13 mouse cellular contexts compared by ENCODE assay signal in the genomic region with DNA sequence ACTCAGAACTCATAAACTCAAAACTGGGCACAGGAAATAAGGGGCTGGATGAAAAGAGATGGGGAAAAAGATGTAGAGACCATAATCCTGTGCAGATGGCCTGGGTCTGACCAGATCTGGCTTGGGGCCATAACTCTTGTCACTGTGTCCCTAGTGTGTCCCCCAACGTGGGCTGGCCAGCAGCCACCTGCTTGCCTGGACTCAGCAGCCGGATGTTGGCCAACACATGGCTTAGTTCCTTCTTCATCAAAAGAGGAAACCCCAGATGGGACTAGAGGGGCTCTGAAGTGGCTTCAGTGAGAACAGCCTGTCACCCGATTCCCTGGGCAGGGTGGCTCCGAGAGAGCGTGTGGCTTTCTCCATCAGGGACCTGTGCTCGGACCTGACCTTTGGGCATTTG. TPM values are rescaled to one million over a fixed set of nuclear protein-coding genes. Genes with fewer than 3 reads are reported as not detected.
DNase-seq lines count a peak whose midpoint lies in the region; ATAC-seq and TF ChIP-seq lines count a peak whose summit lies in the region.
"Had no signal": no experiment of that assay in that cellular context is flagged by ENCODE, and none has a peak within 500 bp of the region (broad histone marks: within the 10 kb centered on the region; RNA-seq: fewer than 3 reads in every experiment).

No protein-coding gene starts in this region.

- WGBS in heart, adult 2 months = 52% methylated on average over 6 of the region's 6 CpGs
- WGBS in heart, embryonic 10.5 days = 65% methylated on average over 6 of the region's 6 CpGs
- 68% methylated on average over 6 of the region's 6 CpGs for WGBS in liver, adult 2 months
- 55% methylated on average over 6 of the region's 6 CpGs for WGBS in liver, embryonic 12.5 days (ENCODE audit: insufficient replicate concordance)
- WGBS in limb, embryonic 10.5 days = 88% methylated on average over 6 of the region's 6 CpGs

- intact Hi-C loops in heart, adult 2 months (cut with DNase I) = no loop called here

- TF ChIP-seq POLR2A in heart, adult 2 months (IDR thresholded peaks at IDR 0.05; ENCODE audit: insufficient read depth, low read depth, low read length) = no peak
- no peak for TF ChIP-seq POLR2A in liver, adult 2 months (IDR thresholded peaks at IDR 0.05; ENCODE audit: extremely low read depth, insufficient read depth, low read length)

- no peak overlapping the region for H3K27ac ChIP-seq in heart, adult 2 months
- H3K27ac ChIP-seq in heart, embryonic 10.5 days = no peak overlapping the region
- peak overlapping the region; percentile 22; the same call in 1 of the 2 replicates for H3K27ac ChIP-seq in liver, adult 2 months (replicated peaks; ENCODE audit: insufficient read depth, low read depth, low read length)
- H3K27ac ChIP-seq in liver, embryonic 12.5 days = no peak overlapping the region
- H3K27ac ChIP-seq in limb, embryonic 10.5 days = no peak overlapping the region
- H3K27ac ChIP-seq: heart, embryonic 15.5 days; liver, embryonic 14.5 days had no signal

- H3K4me2 ChIP-seq in liver, embryonic 12.5 days = no peak overlapping the region
- H3K4me2 ChIP-seq: heart, embryonic 15.5 days had no signal

- ATAC-seq in liver, embryonic 12.5 days = no peak
- ATAC-seq in common myeloid progenitor, adult 5-6 weeks (replicated peaks; ENCODE audit: low read depth, poor library complexity, severe bottlenecking) = peak; percentile 70
- ATAC-seq in megakaryocyte-erythroid progenitor cell, adult 5-6 weeks (replicated peaks; ENCODE audit: low FRiP score, low TSS enrichment, poor library complexity, severe bottlenecking) = peak; percentile 8; the same call in 1 of the 2 replicates

- no peaks in the 10 kb centered on the region for H3K9me3 ChIP-seq in heart, embryonic 10.5 days
- H3K9me3 ChIP-seq in liver, embryonic 12.5 days (replicated peaks) = no peaks in the 10 kb centered on the region
- no peaks in the 10 kb centered on the region for H3K9me3 ChIP-seq in limb, embryonic 10.5 days (replicated peaks)
- H3K9me3 ChIP-seq: heart, embryonic 15.5 days had no signal

- TF ChIP-seq EP300 in heart, adult 2 months (IDR thresholded peaks at IDR 0.05; ENCODE audit: insufficient read depth, low read depth, low read length) = 0 out of 2 replicates have a peak, but pooled peaks have one; percentile 23

- no peak overlapping the region for H3K4me3 ChIP-seq in heart, adult 2 months
- H3K4me3 ChIP-seq in heart, embryonic 10.5 days = no peak overlapping the region
- H3K4me3 ChIP-seq in liver, adult 2 months (ENCODE audit: insufficient read depth, low read depth, low read length) = no peak overlapping the region
- H3K4me3 ChIP-seq in liver, embryonic 12.5 days = no peak overlapping the region
- no peak overlapping the region for H3K4me3 ChIP-seq in limb, embryonic 10.5 days
- H3K4me3 ChIP-seq: heart, embryonic 15.5 days had no signal

- H3K4me1 ChIP-seq in heart, adult 2 months (ENCODE audit: control insufficient read depth, insufficient read depth, low read length) = peaks cover 6% of the 10 kb centered on the region
- H3K4me1 ChIP-seq in heart, embryonic 10.5 days = peaks cover 23% of the 10 kb centered on the region
- peaks cover 10% of the 10 kb centered on the region for H3K4me1 ChIP-seq in liver, adult 2 months (ENCODE audit: control insufficient read depth, insufficient read depth, low read length)
- H3K4me1 ChIP-seq in liver, embryonic 12.5 days = peaks cover 21% of the 10 kb centered on the region
- H3K4me1 ChIP-seq in limb, embryonic 10.5 days = peaks cover 5% of the 10 kb centered on the region

- no peak for TF ChIP-seq CTCF in heart, adult 2 months (IDR thresholded peaks at IDR 0.05)
- no peak for TF ChIP-seq CTCF in liver, adult 2 months (IDR thresholded peaks at IDR 0.05; ENCODE audit: low read depth, low read length)

- no peaks in the 10 kb centered on the region for H3K27me3 ChIP-seq in heart, adult 2 months (ENCODE audit: control insufficient read depth, insufficient read depth, low read length)
- H3K27me3 ChIP-seq in heart, embryonic 10.5 days (ENCODE audit: insufficient read depth, poor library complexity, severe bottlenecking) = no peaks in the 10 kb centered on the region
- H3K27me3 ChIP-seq in liver, adult 2 months (ENCODE audit: control insufficient read depth, insufficient read depth, low read length) = no peaks in the 10 kb centered on the region
- no peaks in the 10 kb centered on the region for H3K27me3 ChIP-seq in liver, embryonic 12.5 days (replicated peaks)
- no peaks in the 10 kb centered on the region for H3K27me3 ChIP-seq in limb, embryonic 10.5 days (ENCODE audit: low read depth, poor library complexity, severe bottlenecking)
- H3K27me3 ChIP-seq: heart, embryonic 15.5 days had no signal

- no peak overlapping the region for H3K9ac ChIP-seq in heart, adult 2 months (ENCODE audit: low read depth, low read length)
- no peak overlapping the region for H3K9ac ChIP-seq in liver, adult 2 months (ENCODE audit: low read depth, low read length)
- no peak overlapping the region for H3K9ac ChIP-seq in liver, embryonic 12.5 days
- H3K9ac ChIP-seq: heart, embryonic 15.5 days; liver, embryonic 14.5 days had no signal

- peaks cover 2% of the 10 kb centered on the region; the same call in 1 of the 2 replicates for H3K36me3 ChIP-seq in heart, adult 2 months (ENCODE audit: control insufficient read depth, insufficient read depth, low read length)
- H3K36me3 ChIP-seq in heart, embryonic 10.5 days = peaks cover 23% of the 10 kb centered on the region
- H3K36me3 ChIP-seq in liver, adult 2 months (ENCODE audit: control insufficient read depth, insufficient read depth, low read length) = peaks cover 15% of the 10 kb centered on the region
- H3K36me3 ChIP-seq in liver, embryonic 12.5 days = peaks cover 19% of the 10 kb centered on the region
- no peaks in the 10 kb centered on the region for H3K36me3 ChIP-seq in limb, embryonic 10.5 days

- H3K79me2 ChIP-seq in heart, adult 2 months (replicated peaks; ENCODE audit: control insufficient read depth, insufficient read depth, low read length) = no peaks in the 10 kb centered on the region
- H3K79me2 ChIP-seq in liver, adult 2 months (ENCODE audit: control insufficient read depth, insufficient read depth, low read length) = peaks cover 8% of the 10 kb centered on the region

- DNase-seq in heart, adult 2 months = peak; percentile 52 to 75
- no peak for DNase-seq in heart, embryonic 10.5 days (ENCODE audit: low spot score)
- no peak for DNase-seq in liver, adult 2 months (ENCODE audit: extremely low read depth, low read depth, low spot score)
- no peak for DNase-seq in thymus, postnatal 10 days (ENCODE audit: low spot score in 2 of 2)
- DNase-seq in limb, embryonic 10.5 days (ENCODE audit: low spot score) = no peak
- DNase-seq: cerebellum, postnatal 36 days; right cerebral cortex, postnatal 25 days; thymus, postnatal 36 days had no signal

RNA-seq across cellular contexts. Expression of gene Ninj1, which starts 9.5 kb away (rescaled TPM):
- 100 to 1,000 TPM; 108 to 152 TPM for total RNA-seq in heart, adult 2 months (2021)
- polyA plus RNA-seq in heart, adult 2 months (2012; rRNA removed) = 157 and 220 TPM in 2 replicates
- 51.3 and 55.3 TPM in 2 replicates for polyA plus RNA-seq in heart, embryonic 10.5 days (2016; fragmentation: Nextera tagmentation; extraction: Ambion mirVana)
- 178 TPM in 2 replicates for total RNA-seq in liver, adult 2 months (2014; rRNA removed)
- polyA plus RNA-seq in liver, adult 2 months (2012; rRNA removed) = 1,040 and 1,373 TPM in 2 replicates
- 41.5 and 42.6 TPM in 2 replicates for polyA plus RNA-seq in liver, embryonic 12.5 days (2016; fragmentation: Nextera tagmentation; extraction: Ambion mirVana)
- total RNA-seq in common myeloid progenitor, adult 5-6 weeks (2017) = 29.3 and 42.7 TPM in 2 replicates
- 34.5 and 36.1 TPM in 2 replicates for total RNA-seq in megakaryocyte-erythroid progenitor cell, adult 5-6 weeks (2014; fragmentation: Nextera tagmentation)
- 18.7 and 18.9 TPM in 2 replicates for total RNA-seq in megakaryocyte-erythroid progenitor cell, adult 5-6 weeks (2017)
- 22.2 and 23.3 TPM in 2 replicates for polyA plus RNA-seq in limb, embryonic 10.5 days (2016; fragmentation: Nextera tagmentation; extraction: Ambion mirVana)

RNA-seq across cellular contexts. Expression of gene Card19, which starts 19.1 kb away (rescaled TPM):
- 100 to 1,000 TPM; 138 to 184 TPM for total RNA-seq in heart, adult 2 months (2021)
- 179 and 234 TPM in 2 replicates for polyA plus RNA-seq in heart, adult 2 months (2012; rRNA removed)
- 52.7 and 64.6 TPM in 2 replicates for polyA plus RNA-seq in heart, embryonic 10.5 days (2016; fragmentation: Nextera tagmentation; extraction: Ambion mirVana)
- 11.2 and 15.3 TPM in 2 replicates for total RNA-seq in liver, adult 2 months (2014; rRNA removed)
- 35.4 and 38.0 TPM in 2 replicates for polyA plus RNA-seq in liver, adult 2 months (2012; rRNA removed)
- polyA plus RNA-seq in liver, embryonic 12.5 days (2016; fragmentation: Nextera tagmentation; extraction: Ambion mirVana) = 16.5 and 17.0 TPM in 2 replicates
- total RNA-seq in common myeloid progenitor, adult 5-6 weeks (2017) = 11.0 and 19.1 TPM in 2 replicates
- 6.7 and 25.3 TPM in 2 replicates for total RNA-seq in megakaryocyte-erythroid progenitor cell, adult 5-6 weeks (2014; fragmentation: Nextera tagmentation)
- total RNA-seq in megakaryocyte-erythroid progenitor cell, adult 5-6 weeks (2017) = 11.8 and 16.6 TPM in 2 replicates
- 23.6 and 29.2 TPM in 2 replicates for polyA plus RNA-seq in limb, embryonic 10.5 days (2016; fragmentation: Nextera tagmentation; extraction: Ambion mirVana)

RNA-seq across cellular contexts. Expression of gene Wnk2, which starts 49.0 kb away (rescaled TPM):
- total RNA-seq in heart, adult 2 months (2021) = 10 to 100 TPM; 66.7 to 79.4 TPM
- 28.7 and 30.9 TPM in 2 replicates for polyA plus RNA-seq in heart, adult 2 months (2012; rRNA removed)
- polyA plus RNA-seq in heart, embryonic 10.5 days (2016; fragmentation: Nextera tagmentation; extraction: Ambion mirVana) = 0.89 TPM in 2 replicates
- total RNA-seq in liver, adult 2 months (2014; rRNA removed) = 0.07 and 0.09 TPM in 2 replicates
- polyA plus RNA-seq in liver, adult 2 months (2012; rRNA removed) = 0.15 and 0.16 TPM in 2 replicates
- 0.11 and 0.14 TPM in 2 replicates for polyA plus RNA-seq in liver, embryonic 12.5 days (2016; fragmentation: Nextera tagmentation; extraction: Ambion mirVana)
- not detected in 2 replicates for total RNA-seq in common myeloid progenitor, adult 5-6 weeks (2017)
- 0.24 TPM in 1 of 2 replicates, not detected in the other for total RNA-seq in megakaryocyte-erythroid progenitor cell, adult 5-6 weeks (2014; fragmentation: Nextera tagmentation)
- not detected in 2 replicates for total RNA-seq in megakaryocyte-erythroid progenitor cell, adult 5-6 weeks (2017)
- polyA plus RNA-seq in limb, embryonic 10.5 days (2016; fragmentation: Nextera tagmentation; extraction: Ambion mirVana) = 1.1 and 1.3 TPM in 2 replicates

RNA-seq across cellular contexts. Expression of gene Susd3, which starts 51.7 kb away (rescaled TPM):
- under 1 TPM; 0.32 to 0.63 TPM for total RNA-seq in heart, adult 2 months (2021)
- 1.1 and 1.4 TPM in 2 replicates for polyA plus RNA-seq in heart, adult 2 months (2012; rRNA removed)
- 0.41 and 1.1 TPM in 2 replicates for polyA plus RNA-seq in heart, embryonic 10.5 days (2016; fragmentation: Nextera tagmentation; extraction: Ambion mirVana)
- total RNA-seq in liver, adult 2 months (2014; rRNA removed) = 0.18 and 0.27 TPM in 2 replicates
- 0.49 and 1.1 TPM in 2 replicates for polyA plus RNA-seq in liver, adult 2 months (2012; rRNA removed)
- polyA plus RNA-seq in liver, embryonic 12.5 days (2016; fragmentation: Nextera tagmentation; extraction: Ambion mirVana) = 2.4 and 2.5 TPM in 2 replicates
- total RNA-seq in common myeloid progenitor, adult 5-6 weeks (2017) = 1.4 and 4.2 TPM in 2 replicates
- total RNA-seq in megakaryocyte-erythroid progenitor cell, adult 5-6 weeks (2014; fragmentation: Nextera tagmentation) = 0.70 and 3.1 TPM in 2 replicates
- 1.6 TPM in 1 of 2 replicates, not detected in the other for total RNA-seq in megakaryocyte-erythroid progenitor cell, adult 5-6 weeks (2017)
- 0.45 and 0.51 TPM in 2 replicates for polyA plus RNA-seq in limb, embryonic 10.5 days (2016; fragmentation: Nextera tagmentation; extraction: Ambion mirVana)

Comparison
In these comparisons a context has a peak if more than half of its experiments do, and no peak if none do; other contexts are left out.
1. DNase-seq: peak in heart, adult 2 months (2 of 2); none in heart, embryonic 10.5 days (single experiment), liver, adult 2 months (single experiment), thymus, postnatal 10 days (0 of 2) and limb, embryonic 10.5 days (single experiment).
2. RNA of gene Wnk2, which starts 49.0 kb away (polyA plus RNA-seq): 28.7 to 30.9 TPM in heart, adult 2 months; 1.1 to 1.3 TPM in limb, embryonic 10.5 days, 0.89 TPM in heart, embryonic 10.5 days, 0.15 to 0.16 TPM in liver, adult 2 months and 0.11 to 0.14 TPM in liver, embryonic 12.5 days; every median in the first group is over 10 times any median in the second.